Mouse (Mus musculus) spleen, adult 2 months (tissue): ENCODE measurements around the gene Ggt5.

Experiments used
- CTCF ChIP-seq: fragments of 200-500 bp; IDR thresholded peaks from 2 replicates; pipeline ENCODE4 v1.5.1; 2011; ENCODE audit warnings: mild to moderate bottlenecking, inconsistent platforms; ENCODE audit not compliant: insufficient read depth, insufficient read length, insufficient replicate concordance; ENCODE audit errors: extremely low read depth
- POLR2A ChIP-seq: fragments of 200-500 bp; IDR thresholded peaks from 2 replicates; pipeline ENCODE4 v1.6.1; 2011; ENCODE audit warnings: low read depth, low read length, inconsistent platforms

DNA sequence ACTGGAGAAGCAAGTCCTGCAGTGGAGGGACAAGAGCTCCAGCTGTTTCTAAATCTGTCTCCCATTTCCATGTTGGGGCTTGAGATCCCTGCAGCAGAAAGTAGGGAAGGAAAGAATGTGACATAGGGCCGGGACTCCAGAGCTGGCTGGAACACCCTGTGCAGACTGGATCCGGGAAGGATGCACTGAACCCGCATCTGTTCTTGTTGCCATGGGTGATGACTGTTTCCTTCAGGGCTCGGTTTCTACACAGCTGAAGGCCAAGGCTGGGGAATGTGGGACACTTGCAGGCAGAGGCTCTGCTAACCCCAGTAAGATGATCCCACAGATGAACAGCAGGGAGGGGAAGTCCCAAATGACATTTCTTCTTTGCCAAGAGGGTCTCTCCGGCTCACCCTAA is 43.5 kb downstream of the Ggt5 start:
- TF ChIP-seq CTCF = no peak
- TF ChIP-seq POLR2A = no peak
